Mouse (Mus musculus) frontal cortex, postnatal 10 days (tissue): ENCODE data around the gene Csf2rb2.
"Not testable (repeated sequence)": the region's sequence is repeated elsewhere in the genome, so short reads cannot be mapped to it uniquely, and the experiment has no call there.

Experiments used
- DNase-seq, 2 experiments: peaks; one replicate each; pipeline ENCODE4 v3.0.0; 2022; ENCODE audit warnings: low spot score in 2 of 2, mixed read lengths in 1 of 2

Csf2rb2 gene

DNA sequence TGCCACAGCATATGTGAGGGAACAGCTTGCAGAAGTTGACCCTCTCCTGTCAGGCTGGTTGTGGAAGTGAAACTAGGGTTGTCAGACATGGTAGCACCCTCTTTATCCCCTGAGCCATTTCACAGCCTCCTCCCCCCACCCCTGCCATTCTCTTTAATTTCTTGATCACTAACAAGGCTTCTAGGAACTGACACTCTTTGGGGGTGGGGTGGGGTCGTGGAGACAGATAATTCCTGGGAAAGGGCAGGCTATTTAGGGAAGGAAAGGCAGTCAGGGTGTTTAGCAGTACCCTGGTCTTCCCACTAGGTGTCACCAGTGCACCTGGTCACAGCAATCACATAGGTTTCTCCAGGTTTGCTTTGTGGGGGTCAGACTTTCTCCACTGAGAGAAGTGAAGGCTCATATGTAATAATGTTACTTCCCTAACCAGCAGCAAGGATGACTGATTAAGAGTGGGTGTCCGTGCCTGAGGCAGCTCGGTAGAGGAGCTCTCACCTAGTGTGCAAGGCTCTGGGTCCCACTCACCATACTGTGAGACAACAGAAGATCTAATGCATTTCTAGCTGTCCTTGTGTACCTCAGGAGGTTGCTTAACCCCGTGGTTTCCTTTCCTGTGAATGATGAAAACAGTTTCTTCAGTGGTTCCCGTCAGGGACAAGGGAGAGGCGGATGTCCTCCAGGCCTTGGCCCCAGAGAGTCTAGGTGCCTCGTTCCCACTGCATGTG is 48.0 kb downstream of the Csf2rb2 start:
- DNase-seq = peak; percentile 33 to 58

DNA sequence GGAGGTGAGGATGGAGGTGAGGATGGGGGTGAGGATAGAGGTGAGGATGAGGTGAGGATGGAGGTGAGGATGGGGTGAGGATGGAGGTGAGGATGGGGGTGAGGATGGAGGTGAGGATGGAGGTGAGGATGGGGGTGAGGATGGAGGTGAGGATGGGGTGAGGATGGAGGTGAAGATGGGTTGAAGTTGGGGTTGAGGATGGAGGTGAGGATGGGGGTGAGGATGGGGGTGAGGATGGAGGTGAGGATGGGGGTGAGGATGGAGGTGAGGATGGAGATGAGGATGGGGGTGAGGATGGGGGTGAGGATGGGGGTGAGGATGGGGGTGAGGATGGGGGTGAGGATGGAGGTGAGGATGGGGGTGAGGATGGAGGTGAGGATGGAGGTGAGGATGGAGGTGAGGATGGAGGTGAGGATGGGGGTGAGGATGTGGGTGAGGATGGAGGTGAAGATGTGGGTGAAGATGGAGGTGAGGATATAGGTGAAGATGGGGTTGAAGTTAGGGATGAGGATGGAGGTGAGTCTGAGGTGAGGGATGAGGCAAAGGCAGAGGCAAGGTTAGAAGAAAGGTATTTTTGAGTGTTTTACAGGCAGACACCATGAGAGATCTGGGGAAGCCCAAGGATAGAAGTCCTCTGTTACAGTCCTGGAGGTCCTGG is 48.8 kb downstream of the Csf2rb2 start:
- not testable (repeated sequence) for DNase-seq

DNA sequence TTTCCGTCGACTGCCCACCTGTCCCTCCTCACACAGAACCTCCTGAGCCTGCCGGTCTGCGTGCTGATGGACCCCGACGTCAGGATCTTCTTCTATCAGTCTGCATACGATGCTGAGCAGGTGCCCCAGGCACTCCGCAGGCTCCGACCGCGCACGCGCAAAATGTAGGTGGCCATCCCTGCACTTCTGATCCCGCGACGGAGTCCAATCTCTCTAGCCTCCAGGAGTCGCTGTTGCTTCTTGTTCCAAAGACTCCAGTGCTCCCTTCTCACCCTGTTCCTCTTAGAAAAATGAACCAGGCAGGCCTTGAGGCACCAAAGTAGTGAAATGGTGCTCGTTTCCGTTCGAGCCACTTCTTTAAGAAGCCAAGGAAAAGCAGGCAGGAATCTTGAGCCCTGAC is 50.8 kb downstream of the Csf2rb2 start:
- peak in 1 of 2 experiments; percentile 49 for DNase-seq

DNA sequence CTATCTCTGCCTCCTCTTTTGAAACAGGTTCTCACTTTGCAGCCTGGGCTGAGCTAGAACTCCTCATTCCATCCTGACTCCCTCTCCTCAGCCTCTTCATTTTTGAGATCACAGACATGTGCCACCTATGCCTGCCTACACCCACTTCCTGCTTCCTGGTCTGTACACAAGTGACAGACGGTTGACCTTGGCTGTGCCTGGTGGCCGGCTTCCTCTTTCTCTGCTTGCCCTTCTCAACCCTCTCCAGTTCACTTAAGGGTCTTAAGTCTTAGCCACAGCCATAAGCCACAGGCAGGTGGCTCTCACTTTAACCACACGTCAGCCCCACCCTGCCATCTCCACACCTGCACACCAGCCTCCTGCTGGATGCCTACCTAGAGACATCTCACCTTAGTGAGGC is 57.1 kb downstream of the Csf2rb2 start:
- DNase-seq = no peak

DNA sequence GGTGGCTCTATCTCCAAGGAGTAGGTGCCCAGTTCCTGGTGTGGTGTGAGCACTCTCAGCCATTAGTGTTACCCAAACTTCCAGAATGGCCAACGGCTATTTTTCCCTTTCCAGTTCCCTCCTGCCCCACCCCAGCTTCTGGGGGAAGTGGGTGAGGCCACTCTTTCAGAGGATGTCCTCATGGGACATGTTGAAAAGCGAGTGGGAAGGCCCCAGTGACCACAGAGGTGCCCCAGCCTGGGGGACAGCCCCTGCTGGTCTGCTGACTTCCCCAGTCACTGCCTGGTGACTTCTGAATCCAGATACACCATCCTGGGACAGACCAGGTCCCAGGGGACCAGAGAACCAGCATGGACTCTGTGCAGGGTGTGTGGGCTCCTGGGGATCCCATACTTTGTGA is 57.9 kb downstream of the Csf2rb2 start:
- DNase-seq = no peak

DNA sequence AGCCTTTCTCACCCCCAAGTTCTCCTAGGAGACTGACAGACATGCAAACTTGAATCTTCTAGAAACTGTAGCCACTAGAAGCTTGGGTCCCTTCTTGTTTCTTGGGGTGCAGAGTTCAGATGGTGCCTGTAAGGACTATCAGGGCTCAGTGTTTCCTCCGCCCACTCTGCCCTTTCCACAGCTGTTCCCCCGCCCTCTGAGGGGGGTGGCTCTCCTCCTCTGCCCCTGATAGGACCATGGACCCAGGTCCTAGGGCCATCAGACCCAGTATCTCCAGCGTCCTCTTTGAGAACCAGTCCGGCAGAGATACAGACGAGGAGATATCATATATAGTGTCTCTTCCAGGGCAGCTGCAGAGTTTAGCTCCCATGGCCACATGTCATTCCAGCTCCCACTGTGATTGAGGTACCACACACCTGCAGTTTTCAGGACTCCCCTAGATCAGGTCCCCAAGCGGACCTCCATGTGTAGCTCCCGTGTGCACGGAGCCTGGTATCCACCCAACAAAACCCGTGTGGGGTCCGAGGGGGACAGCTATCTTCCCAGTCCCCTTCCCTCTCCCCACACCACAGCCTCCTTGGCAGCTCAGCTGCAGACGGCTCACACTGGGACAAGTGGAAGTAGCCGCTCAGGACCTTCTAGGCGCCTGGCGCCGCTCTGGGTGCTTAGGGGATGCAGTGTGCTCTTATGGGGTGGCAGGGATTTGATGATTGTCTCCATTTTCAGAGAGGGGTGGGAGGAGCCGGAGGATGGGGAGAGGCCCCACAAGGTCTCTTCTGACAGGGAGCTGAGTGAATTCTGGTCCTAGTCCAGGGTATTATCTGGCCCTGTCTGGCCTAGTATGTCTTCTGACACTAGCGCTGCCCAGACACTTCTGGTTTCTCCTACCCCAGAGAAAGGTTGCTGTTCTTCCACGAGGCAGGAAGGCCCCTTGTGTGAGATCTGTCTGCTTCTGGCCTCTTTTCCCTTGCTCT is 59.1 kb downstream of the Csf2rb2 start:
- no peak for DNase-seq

DNA sequence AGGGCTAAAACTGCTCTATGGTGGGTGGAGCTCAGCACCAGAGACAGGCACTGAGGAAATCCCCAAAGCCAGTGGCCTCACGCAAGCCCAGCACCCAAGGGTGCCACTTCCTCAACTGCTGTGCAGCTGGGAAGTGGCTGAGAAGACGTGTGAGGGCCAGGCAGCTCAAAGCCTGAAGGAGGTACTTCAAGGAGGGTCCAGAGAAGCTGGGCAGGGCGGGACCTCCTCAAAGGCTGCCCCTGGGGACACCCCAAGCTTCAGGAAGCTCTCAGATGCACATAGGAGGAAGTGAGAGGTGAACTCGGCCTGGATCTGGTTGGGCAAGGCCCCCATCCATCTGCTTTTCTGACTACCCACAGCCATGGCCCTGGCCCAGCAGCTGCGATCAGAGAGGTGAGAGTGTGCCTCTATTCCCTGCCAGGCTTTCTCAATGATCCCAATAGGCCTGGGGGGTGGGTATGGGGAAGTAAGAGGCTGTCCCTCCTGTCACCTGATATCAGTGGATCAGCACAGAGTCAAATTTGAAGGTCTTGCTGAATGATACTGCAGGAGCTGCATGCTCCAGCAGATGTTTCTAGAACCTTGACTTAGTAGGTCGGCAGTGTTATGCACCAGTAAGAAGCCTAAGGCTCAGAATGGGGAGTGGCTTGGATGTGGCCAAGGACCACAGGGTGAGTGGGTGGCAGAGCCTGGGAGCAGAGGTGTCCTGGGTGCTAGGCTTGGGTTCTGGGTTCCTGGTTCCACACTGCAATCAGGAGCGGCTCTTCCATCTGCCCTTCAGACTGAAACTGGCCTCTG is 60.6 kb downstream of the Csf2rb2 start, which contains the start of gene Ncf4:
Gene Ncf4, plus strand, starts transcription at position 107 of the 798 bp plus-strand sequence.
- peak in 1 of 2 experiments; percentile 42 for DNase-seq

DNA sequence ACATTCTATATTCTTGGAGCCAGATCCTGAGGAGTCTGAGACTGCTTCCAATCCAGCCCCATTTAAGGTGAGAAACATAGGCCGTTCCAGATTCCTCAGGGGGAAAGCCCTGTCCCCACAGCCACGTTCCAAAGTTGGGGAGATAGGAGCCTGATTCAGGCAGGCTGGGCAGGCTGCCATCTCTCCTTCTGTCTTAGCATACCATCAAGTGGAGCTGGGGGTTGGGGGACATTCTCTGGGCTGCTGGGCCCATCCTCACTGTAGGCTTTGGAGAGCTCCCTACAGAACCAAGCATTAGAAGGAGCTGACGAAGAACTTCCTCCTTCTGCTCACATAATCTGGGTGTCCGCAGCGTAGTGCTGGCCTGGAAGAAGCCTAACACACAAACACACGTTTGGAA is 61.7 kb downstream of the Csf2rb2 start:
- no peak for DNase-seq

DNA sequence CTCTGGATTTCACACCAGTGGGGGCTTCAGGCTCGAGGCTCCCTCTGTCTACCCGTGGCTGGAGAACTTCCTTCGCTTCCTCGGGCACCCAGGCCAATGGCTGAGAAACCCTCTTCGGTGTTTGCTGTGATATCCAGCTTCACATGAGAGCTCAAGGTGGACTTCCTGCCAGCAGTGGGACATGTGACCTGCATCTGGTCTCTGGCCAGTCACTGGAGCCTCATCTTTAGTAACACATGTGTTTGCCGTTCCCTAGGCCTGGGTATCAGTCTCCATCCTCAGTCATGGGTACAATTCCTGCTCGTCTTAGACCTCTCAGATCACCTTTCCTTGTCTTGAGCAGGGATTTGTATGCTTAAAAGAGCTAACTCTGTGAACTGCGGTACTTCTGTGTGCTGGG is 62.5 kb downstream of the Csf2rb2 start:
- DNase-seq = no peak

DNA sequence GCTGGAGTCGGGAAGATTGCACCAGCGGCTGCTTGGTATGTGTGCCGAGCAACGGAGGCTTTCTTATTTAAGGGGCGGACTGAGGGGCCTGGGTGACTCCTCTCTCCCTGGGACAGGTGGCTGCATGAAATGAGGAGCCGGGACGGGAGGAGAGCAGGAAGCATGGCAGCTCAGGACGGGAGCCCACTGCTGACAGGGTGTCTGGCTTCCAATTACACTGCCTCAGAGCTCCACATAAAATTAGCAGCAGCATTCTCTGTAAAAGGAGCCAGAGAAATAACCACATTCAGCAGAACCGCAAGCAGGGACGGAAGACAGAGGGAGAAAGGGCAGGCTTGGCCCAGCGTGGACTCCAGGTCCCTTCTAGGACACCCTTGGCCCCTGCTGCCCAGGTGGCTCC is 64.2 kb downstream of the Csf2rb2 start:
- DNase-seq = no peak

DNA sequence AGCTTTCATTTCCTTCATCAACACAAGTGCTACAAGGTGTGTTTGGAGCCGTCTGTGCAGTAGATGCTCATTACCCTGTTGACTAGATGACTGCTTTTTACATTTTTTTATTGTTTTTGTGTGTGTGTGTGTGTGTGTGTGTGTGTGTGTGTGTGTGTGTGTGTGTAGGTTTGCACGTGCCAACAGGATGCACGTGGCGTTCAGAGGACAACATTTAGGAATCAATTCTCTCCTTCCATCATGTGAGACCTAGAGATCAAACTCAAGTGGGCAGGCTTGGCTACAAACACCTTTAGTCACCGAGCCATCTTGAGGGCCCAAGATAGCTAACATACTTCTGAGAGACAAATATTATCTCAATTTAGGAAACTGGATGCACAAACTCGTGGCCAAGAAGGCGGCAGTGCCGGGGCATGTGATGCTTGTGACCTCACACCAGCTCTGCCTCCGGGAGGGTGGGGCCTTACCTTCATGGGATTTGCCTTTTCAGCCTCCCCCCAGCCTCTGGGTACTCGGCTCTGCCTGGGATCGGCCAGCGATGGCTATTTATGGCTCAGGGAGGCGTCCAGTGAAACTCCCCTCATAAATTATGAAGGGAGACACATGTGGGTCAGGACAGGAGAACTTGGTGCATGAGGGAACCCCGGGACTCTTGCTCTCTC is 65.4 kb downstream of the Csf2rb2 start:
- no peak for DNase-seq

DNA sequence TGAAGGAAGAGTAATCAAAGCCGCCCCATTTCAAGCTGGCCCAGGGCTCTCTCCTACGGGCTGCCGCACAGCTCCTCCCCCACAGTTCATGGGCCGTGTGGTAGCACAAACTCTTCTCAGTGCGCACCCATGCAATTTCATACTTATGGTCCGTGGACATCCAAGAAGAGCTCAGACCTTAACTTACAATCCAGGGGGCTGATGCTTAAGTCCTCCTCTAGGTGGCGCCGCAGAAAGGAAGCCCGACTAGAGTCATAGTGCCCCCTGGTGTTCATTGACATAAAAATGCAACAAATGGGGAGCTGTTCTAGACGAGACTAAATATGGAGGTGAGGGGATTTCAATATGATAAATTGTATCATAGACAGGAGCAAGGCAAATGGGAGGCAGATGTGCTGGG is 66.1 kb downstream of the Csf2rb2 start:
- DNase-seq = no peak

DNA sequence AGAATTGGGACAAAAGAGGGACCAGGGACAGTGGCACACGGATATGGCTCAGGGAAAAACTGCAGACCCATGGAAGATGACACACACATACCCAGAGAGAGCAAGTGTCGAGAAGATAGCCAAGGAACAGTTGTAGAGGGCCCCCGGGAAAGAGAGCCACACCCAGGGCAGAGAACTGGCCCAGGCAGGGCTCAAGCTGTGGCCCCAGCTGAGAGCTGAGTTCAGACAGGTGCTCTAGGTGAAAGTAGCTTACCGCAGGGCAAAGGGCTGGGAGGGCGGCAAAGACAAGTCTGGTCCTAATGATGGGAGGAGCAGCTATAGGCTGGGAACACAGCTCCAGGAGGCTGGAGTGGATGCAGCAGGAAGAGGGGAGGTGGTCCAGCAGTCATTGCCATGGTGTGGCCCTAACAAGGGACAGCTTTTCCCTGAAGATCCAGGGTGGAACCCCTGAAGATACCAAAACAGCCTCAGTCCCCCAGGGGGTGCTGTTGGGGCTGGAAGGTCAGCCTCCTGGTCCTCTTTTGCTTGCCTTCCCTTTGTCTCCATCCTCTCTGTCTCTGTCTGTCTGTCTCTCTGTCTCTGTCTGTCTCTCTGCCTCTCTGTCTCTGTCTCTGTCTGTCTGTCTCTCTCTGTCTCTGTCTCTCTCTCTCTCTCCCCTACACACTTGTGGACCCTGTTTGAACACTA is 70.6 kb downstream of the Csf2rb2 start:
- DNase-seq = no peak
